Mouse (Mus musculus): Measurements from ENCODE around the gene Rarb. TPM values are rescaled to one million over a fixed set of nuclear protein-coding genes. Genes with fewer than 3 reads are reported as not detected.
A peak's percentile ranks its signal among the peaks of the same experiment; 100 is the strongest.

Gene Rarb
- polyA plus RNA-seq, 1 experiment from 2014 or later: 18.3 TPM

DNA sequence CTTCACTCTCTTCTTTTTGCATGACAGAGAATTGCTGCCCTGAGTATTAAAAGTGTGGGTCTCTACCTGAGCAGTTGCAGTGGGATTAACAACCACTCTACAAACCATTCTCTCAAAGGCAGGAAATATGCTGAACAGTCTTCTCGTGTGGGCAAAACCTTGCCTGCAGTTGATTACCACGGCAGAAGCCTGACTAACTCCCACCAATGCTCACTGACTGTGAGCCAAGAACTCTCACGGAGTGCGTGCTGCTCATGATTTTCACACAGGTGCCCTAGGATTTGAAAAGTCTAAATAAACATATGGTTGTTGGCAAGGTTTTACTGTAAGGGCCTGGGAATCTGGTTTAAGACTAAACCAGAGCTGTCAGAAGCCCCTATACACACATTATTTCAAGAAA, 309.1 kb downstream of the Rarb start:
- no peak overlapping the region for H3K9ac ChIP-seq
- WGBS: 74% methylated on average over 4 of the region's 4 CpGs
- no peak overlapping the region for H3K4me2 ChIP-seq
- H3K4me3 ChIP-seq: no peak overlapping the region
- H3K27me3 ChIP-seq: no peaks in the 10 kb centered on the region
- no peaks in the 10 kb centered on the region for H3K9me3 ChIP-seq
- no peak for ATAC-seq (ENCODE audit: low FRiP score, low read depth)
- no peak overlapping the region for H3K27ac ChIP-seq (replicated peaks)
- no peaks in the 10 kb centered on the region for H3K4me1 ChIP-seq (replicated peaks)
- 0 out of 2 replicates have a peak, but pooled peaks cover 6% of the 10 kb centered on the region for H3K36me3 ChIP-seq

DNA sequence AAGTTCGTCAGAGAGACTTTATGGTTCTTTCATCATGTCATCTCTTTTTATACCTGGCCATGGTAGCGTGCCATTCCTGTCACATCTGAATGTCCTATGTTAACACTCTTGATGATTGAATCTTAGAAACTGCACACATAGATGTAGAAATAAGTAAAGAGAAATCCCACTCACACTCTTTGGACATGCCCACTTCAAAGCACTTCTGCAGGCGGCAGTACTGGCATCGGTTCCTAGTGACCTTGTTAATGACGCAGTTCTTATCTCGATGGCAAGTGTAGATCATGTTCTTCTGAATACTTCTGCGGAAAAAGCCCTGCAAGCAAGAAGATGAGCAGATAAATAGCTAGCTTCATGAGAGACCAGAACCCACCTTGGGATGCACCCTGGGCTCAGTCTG, 310.2 kb downstream of the Rarb start:
- Histone ChIP-seq H3K27ac (replicated peaks) (no peak overlapping the region), H3K9me3 (no peaks in the 10 kb centered on the region), H3K27me3 (no peaks in the 10 kb centered on the region), H3K9ac (no peak overlapping the region), H3K4me1 (replicated peaks) (no peaks in the 10 kb centered on the region), H3K4me2 (no peak overlapping the region), H3K36me3 (0 out of 2 replicates have a peak, but pooled peaks cover 6% of the 10 kb centered on the region), H3K4me3 (no peak overlapping the region)
- ATAC-seq (ENCODE audit: low FRiP score, low read depth): no peak
- 95% methylated on average over 7 of the region's 7 CpGs for WGBS

- Histone ChIP-seq H3K9ac (no peak overlapping the region), H3K36me3 (no peaks in the 10 kb centered on the region), H3K4me2 (no peak overlapping the region), H3K4me1 (replicated peaks) (no peaks in the 10 kb centered on the region), H3K27ac (replicated peaks) (no peak overlapping the region), H3K4me3 (no peak overlapping the region), H3K9me3 (no peaks in the 10 kb centered on the region), H3K27me3 (no peaks in the 10 kb centered on the region)
- peak; percentile 60; the same call in 1 of the 2 replicates for ATAC-seq (ENCODE audit: low FRiP score, low read depth)
- whole genome bisulfite sequencing: 48% methylated on average over 2 of the region's 2 CpGs
Observed at GRCm38 (mm10) chr14:16497226-16497661, 321.7 kb downstream of the Rarb start.

GRCm38 (mm10) chr14:16483656-16484380, 335.1 kb downstream of the Rarb start:
- no peaks in the 10 kb centered on the region for H3K36me3 ChIP-seq
- no peak overlapping the region for H3K27ac ChIP-seq (replicated peaks)
- peak; percentile 84; the same call in 1 of the 2 replicates for ATAC-seq (ENCODE audit: low FRiP score, low read depth)
- H3K9me3 ChIP-seq: no peaks in the 10 kb centered on the region
- no peaks in the 10 kb centered on the region for H3K27me3 ChIP-seq
- H3K9ac ChIP-seq: no peak overlapping the region
- 43% methylated on average over 8 of the region's 8 CpGs for WGBS
- H3K4me1 ChIP-seq (replicated peaks): peaks cover 13% of the 10 kb centered on the region; the same call in 1 of the 2 replicates
- H3K4me2 ChIP-seq: no peak overlapping the region
- H3K4me3 ChIP-seq: no peak overlapping the region

- H3K4me3 ChIP-seq: no peak overlapping the region
- no peak overlapping the region for H3K4me2 ChIP-seq
- H3K9me3 ChIP-seq: no peaks in the 10 kb centered on the region
- H3K27ac ChIP-seq (replicated peaks): no peak overlapping the region
- H3K36me3 ChIP-seq: no peaks in the 10 kb centered on the region
- H3K4me1 ChIP-seq (replicated peaks): peaks cover 13% of the 10 kb centered on the region; the same call in 1 of the 2 replicates
- H3K27me3 ChIP-seq: no peaks in the 10 kb centered on the region
- no peak overlapping the region for H3K9ac ChIP-seq
- ATAC-seq (ENCODE audit: low FRiP score, low read depth): no peak
- WGBS: 49% methylated on average over 6 of the region's 6 CpGs
Observed at GRCm38 (mm10) chr14:16480621-16481020, 338.3 kb downstream of the Rarb start.

DNA sequence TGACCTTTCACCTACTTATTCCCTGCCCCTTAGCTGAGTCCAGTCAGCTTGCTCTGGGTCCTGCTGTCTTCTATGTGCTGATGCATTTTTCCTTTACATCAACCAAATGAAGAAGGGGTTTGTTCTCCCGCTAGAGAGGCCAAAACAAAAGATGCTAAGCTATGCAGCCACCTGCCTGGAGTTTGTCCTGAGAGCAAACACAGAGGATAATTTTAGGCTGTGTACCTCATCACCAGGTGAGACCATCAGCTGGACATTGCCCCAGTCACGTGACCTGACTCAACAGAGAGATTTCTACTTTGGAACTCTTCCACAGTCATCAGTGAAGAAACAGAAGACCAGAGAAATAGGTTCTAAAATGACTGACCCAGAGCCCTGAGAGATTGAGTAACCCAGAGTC, 339.4 kb downstream of the Rarb start:
- Histone ChIP-seq H3K36me3 (no peaks in the 10 kb centered on the region), H3K9me3 (no peaks in the 10 kb centered on the region), H3K27ac (replicated peaks) (no peak overlapping the region), H3K4me3 (no peak overlapping the region), H3K4me1 (replicated peaks) (peaks cover 12% of the 10 kb centered on the region; the same call in 1 of the 2 replicates), H3K27me3 (no peaks in the 10 kb centered on the region), H3K9ac (no peak overlapping the region), H3K4me2 (no peak overlapping the region)
- WGBS: 79% methylated on average over 2 of the region's 2 CpGs
- no peak for ATAC-seq (ENCODE audit: low FRiP score, low read depth)

DNA sequence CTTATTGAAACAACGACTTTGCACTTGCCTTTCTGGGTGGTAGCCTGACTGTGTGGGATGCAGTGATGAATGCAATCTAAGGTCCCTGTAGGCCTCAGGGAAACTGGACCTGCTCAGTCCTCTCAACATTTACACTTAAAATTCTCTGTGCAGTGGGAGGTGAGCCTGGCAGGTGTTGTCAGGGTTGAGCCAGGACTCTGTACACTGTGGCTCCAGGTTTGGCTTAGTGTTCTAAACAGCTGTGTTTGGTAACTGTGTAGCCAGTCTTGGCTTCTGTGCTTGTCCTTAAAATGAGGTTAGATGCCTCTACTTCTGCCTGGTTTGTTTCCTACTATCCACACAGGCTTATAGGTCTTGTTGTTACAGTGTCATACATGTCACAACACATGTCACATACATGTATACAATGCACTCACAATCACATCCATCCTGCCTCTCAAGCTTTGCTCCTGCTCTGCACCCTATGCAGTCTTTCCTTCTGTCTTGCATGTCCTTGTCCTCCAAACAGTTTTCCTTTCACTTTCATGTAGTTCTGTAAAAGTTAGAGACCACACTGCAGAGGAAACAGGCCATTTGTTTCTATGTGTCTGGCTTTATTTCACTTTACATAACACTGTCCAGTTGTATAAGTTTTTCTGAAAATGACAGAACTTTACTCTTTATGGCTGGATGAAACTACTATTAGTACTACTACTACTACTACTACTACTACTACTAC, 340.2 kb downstream of the Rarb start:
- no peak overlapping the region for H3K9ac ChIP-seq
- H3K9me3 ChIP-seq: no peaks in the 10 kb centered on the region
- no peak overlapping the region for H3K4me2 ChIP-seq
- no peak overlapping the region for H3K4me3 ChIP-seq
- no peaks in the 10 kb centered on the region for H3K27me3 ChIP-seq
- WGBS: 93% methylated on average over 1 of the region's 1 CpGs
- H3K27ac ChIP-seq (replicated peaks): no peak overlapping the region
- no peaks in the 10 kb centered on the region for H3K36me3 ChIP-seq
- ATAC-seq (ENCODE audit: low FRiP score, low read depth): no peak
- peaks cover 4% of the 10 kb centered on the region; the same call in 1 of the 2 replicates for H3K4me1 ChIP-seq (replicated peaks)

DNA sequence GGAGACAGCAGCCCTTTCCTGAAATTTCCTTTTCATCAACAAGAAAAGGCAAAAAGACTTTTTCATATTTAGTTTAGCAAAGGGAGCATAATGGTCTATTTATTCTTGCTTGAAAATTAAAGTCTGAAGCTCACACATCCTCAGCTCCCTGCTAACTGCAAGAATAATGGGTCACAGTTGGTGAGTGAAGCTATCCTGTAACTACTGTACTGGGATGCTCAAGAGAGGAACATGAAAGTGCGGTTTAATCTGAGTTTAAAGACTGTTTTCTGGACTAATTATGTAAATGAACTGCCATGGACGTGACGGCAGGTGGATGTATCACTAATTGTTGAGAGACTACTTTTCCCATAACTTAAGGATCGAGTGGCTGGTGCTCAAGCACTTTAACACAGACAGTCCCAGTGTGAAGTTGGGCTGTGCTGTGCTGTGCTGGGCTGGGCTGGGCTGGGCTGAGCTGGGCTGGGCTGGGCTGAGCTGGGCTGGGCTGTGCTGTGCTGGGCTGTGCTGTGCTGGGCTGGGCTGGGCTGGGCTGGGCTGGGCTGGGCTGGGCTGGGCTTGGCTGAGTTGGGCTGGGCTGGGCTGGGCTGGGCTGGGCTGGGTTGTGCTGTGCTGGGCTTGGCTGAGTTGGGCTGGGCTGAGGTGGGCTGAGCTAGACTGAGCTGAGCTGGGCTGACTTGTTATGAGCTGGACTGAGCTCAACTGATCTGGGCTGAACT, 370.5 kb downstream of the Rarb start:
- H3K9ac ChIP-seq: no peak overlapping the region
- H3K27me3 ChIP-seq: no peaks in the 10 kb centered on the region
- WGBS: 41% methylated on average over 4 of the region's 4 CpGs
- no peak overlapping the region for H3K4me2 ChIP-seq
- peak; percentile 69 for ATAC-seq (ENCODE audit: low FRiP score, low read depth)
- no peak overlapping the region for H3K27ac ChIP-seq (replicated peaks)
- no peak overlapping the region for H3K4me3 ChIP-seq
- H3K36me3 ChIP-seq: no peaks in the 10 kb centered on the region
- no peaks in the 10 kb centered on the region for H3K9me3 ChIP-seq
- H3K4me1 ChIP-seq (replicated peaks): no peaks in the 10 kb centered on the region

- no peaks in the 10 kb centered on the region for H3K9me3 ChIP-seq
- 46% methylated on average over 3 of the region's 3 CpGs for WGBS
- no peaks in the 10 kb centered on the region for H3K36me3 ChIP-seq
- no peak overlapping the region for H3K27ac ChIP-seq (replicated peaks)
- peak; percentile 66 for ATAC-seq (ENCODE audit: low FRiP score, low read depth)
- no peak overlapping the region for H3K9ac ChIP-seq
- no peak overlapping the region for H3K4me3 ChIP-seq
- H3K4me1 ChIP-seq (replicated peaks): 0 out of 2 replicates have a peak, but pooled peaks cover under 1% of the 10 kb centered on the region
- H3K4me2 ChIP-seq: no peak overlapping the region
- no peaks in the 10 kb centered on the region for H3K27me3 ChIP-seq
Observed at GRCm38 (mm10) chr14:16447587-16447986, 371.4 kb downstream of the Rarb start.

- no peaks in the 10 kb centered on the region for H3K9me3 ChIP-seq
- H3K9ac ChIP-seq: no peak overlapping the region
- WGBS: 88% methylated on average over 4 of the region's 4 CpGs
- no peaks in the 10 kb centered on the region for H3K27me3 ChIP-seq
- no peak overlapping the region for H3K4me3 ChIP-seq
- no peaks in the 10 kb centered on the region for H3K36me3 ChIP-seq
- 0 out of 2 replicates have a peak, but pooled peaks cover 3% of the 10 kb centered on the region for H3K4me1 ChIP-seq (replicated peaks)
- no peak for ATAC-seq (ENCODE audit: low FRiP score, low read depth)
- H3K4me2 ChIP-seq: no peak overlapping the region
- H3K27ac ChIP-seq (replicated peaks): no peak overlapping the region
Observed at GRCm38 (mm10) chr14:16444859-16445258, 374.1 kb downstream of the Rarb start.

- Histone ChIP-seq H3K4me1 (replicated peaks) (0 out of 2 replicates have a peak, but pooled peaks cover 3% of the 10 kb centered on the region), H3K9me3 (no peaks in the 10 kb centered on the region), H3K4me3 (no peak overlapping the region), H3K4me2 (no peak overlapping the region), H3K36me3 (no peaks in the 10 kb centered on the region), H3K27ac (replicated peaks) (no peak overlapping the region), H3K27me3 (no peaks in the 10 kb centered on the region), H3K9ac (no peak overlapping the region)
- no peak for ATAC-seq (ENCODE audit: low FRiP score, low read depth)
- WGBS: 52% methylated on average over 6 of the region's 6 CpGs
Observed at GRCm38 (mm10) chr14:16439385-16440126, 379.4 kb downstream of the Rarb start.
